Mouse (Mus musculus) cerebellum, postnatal 10 days (tissue): ENCODE results near the gene Mid1.

ENCODE experiments used
- DNase-seq, 2 experiments: peaks; one replicate each; pipeline ENCODE4 v3.0.0; 2021; ENCODE audit warnings: mixed read lengths in 2 of 2

Mid1 gene

DNA sequence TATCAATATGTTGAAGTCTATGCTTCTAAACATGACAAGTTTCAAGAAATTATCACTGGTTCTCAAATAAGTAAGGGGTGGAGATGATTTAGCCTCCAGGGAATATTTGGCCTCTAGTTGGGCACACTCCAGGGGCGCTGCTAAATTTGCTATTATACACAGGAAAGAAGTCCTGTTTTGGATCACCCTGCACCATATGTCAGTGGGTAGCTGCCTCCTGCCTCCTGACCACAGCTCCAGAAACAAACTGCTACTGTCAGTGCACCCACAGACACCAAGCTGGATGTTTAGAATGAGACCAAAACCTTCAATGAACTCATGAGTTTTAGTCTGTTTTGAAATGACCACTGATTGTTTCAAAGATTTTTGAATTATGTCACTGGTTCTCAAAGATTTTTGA, 128.7 kb downstream of the Mid1 start:
- DNase-seq: peak in 1 of 2 experiments; percentile 4

DNA sequence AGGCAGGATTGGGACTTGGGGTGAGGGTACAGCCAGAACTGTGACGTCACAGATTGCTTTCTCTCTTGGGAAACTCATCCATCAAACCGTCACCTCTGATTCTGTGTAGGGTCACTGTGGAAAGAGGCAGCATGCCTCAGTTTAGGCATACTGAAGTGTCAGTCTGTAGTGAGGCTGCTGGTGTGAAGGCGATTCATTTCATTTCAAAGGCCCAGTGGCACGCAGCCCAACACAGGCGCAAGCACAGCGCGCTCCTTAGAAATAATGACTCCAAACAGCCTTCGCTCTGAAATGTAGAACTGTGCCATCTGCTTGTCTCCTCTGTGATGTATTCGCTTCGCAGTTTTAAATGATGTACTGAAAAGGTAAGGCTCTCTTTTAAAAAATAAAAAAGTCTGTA, 141.9 kb downstream of the Mid1 start:
- peak; percentile 67 to 69 for DNase-seq

DNA sequence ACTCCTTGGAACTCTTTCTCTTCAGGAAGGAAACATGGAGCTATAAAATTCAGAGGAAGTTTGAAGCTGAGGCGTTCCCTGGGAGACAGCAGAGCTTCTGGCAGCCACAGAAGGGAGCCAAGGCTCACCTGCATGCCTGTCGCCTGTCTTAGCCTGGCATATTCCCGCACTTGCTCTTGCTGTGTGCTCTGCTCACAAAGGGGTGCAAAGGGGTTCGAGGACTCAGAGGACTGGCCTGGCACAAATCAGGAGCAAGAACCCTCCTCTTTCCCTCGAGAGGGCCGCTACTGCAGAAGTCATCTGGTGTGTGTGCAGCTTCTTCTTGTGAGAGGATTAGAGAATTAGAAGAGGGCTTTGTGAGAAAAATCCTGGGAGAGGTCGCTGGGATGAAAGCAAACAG, 142.7 kb downstream of the Mid1 start:
- peak; percentile 4 to 12 for DNase-seq

DNA sequence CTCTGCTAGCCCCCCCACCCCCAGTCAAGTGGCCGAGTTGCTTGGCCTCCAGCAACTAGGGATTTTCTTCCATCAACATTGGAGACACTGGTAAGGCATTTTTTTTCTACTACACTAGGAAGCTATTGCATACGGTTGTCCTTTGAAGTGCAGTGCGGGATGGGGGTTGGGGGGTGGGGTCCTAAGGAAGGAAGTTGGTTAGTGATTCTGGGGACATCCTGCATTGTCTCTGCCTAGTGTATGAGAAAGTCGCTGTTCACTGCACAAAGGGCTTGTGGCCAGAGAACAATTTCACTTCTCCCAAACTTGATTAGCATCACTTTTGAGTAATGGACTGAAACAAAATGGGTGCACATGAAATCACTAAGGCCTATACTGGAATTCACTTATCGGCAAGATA, 143.1 kb downstream of the Mid1 start:
- DNase-seq: no peak

DNA sequence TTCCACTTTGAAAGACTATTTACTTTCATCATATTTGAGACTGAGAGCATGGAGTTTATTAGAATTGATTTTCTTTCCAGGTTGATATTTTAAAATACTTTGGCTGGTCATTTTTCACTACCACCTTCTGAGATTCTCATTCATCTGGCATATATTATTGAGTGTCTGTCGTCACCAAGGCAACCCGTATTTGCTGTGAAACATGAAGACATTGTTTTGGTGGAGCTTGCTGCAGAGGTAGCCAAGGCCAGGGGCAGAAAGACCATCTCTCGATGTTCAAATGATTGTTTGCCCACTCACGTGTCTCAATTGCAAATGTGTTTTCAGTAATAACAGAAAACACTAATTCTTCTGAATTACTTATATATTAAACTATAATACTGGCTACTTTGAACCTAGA, 145.1 kb downstream of the Mid1 start:
- DNase-seq: no peak

DNA sequence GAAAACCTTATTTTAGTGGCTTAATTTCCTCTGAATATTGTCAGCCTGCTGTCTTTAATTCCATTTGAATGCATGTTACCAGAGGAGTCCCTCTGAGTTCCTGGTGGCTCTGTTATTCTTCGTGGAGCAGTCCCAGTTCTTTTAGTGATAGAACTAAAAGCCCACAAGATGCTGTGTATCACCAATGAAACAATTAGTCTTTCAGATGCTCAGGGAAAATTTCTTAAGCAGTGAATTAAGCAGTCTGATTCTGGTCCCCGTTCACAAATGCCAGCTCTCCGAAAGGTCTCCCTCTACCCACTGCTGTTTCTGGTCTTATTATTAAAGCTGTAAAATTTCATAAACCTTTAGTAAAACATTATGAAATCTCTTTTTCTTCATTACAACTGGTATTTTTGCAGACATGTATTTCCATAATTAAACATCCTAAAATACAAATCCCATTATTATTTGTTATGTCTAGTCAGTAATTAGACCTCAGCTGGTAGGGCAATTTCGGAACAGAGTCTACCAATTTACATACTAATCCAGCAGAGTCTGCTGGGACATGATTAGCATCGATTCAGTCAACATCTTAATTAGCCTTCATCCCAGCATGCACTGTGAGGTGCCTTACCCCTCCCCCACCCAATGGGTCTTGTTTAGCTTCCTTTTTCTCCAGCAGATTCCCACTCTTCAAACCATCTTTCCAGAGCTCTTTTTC, 153.1 kb downstream of the Mid1 start:
- DNase-seq: peak; percentile 54 to 80

DNA sequence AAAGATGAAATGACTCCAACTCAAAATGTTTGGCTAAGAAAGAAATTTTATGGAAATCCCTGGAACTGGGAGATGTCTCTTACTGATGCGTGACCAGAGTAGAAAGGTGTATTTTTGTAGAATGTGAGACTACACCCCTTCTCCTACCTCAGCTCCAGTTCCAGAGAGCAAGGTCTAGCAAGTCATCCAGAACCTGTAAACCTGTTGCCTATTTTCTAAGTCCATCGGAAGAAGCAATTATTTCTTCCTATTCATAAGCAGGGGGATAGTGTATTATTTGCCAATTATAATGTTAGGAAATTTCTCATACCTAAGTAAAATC, 153.6 kb downstream of the Mid1 start:
- no peak for DNase-seq

DNA sequence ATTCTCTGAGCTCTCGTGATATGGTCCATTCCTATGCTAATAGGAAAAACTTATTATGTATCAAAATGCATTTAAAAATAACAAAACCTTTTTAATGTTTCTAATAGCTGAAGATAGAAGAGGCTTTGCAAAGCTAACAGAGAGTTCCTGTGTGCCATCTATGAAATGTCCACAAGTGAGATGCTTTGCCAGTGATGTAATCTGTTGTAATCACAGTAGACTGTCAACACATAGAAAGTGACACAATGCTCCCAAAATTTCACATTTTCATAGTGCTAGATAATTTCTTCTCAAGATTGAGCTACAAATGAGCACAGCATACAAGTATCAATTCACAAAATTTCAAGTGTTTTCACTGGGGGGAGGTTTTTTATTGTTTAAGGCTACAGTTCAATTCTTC, 158.3 kb downstream of the Mid1 start:
- DNase-seq: no peak

DNA sequence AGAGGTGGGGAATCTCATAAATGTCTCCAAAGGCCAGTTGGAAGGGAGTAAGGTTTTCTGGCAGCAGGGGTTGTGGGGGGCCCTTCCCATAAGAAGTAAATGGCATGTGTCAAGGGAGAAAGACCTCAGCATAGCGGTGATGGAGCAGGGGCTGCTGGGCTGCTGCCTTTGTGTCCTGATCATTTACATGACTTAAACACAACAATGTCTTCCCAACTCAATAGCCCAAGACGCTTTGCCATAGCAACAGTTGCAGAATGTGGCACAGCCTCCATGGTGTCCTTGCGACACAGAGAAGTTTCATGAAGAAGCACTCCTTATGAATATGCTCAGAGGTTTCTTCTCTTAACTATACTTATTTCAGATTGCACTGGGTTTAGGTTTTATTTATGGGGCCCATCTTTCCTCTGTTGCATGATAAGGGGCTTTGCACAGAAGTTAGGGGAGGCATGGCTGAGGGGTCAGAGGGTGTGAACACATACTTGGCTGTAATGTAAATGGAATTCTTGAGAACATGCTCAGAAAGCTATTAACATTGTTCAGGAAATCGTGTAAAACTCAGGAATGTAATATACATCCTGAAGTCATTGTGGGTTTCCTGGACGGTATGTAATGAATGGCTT, 159.3 kb downstream of the Mid1 start:
- no peak for DNase-seq

DNA sequence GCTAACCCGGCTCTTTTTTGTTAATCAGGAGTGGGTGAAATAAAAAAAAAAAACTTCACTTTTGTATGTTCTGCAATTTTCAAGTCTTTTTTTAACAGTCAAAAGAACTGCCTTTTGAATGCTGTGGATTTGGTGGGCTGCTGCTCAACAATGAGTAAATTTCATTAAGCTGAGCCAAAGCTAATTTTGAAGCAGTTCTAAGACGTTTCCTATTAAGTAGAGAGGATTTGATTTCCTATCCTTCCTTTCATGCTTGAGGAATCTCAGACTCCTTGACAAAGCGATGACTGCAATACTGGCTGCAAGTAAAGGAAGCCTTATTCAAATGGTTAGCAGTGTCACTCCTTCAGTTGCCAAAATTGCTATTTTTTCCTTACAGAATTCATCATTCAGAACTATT, 161.2 kb downstream of the Mid1 start:
- DNase-seq: no peak

DNA sequence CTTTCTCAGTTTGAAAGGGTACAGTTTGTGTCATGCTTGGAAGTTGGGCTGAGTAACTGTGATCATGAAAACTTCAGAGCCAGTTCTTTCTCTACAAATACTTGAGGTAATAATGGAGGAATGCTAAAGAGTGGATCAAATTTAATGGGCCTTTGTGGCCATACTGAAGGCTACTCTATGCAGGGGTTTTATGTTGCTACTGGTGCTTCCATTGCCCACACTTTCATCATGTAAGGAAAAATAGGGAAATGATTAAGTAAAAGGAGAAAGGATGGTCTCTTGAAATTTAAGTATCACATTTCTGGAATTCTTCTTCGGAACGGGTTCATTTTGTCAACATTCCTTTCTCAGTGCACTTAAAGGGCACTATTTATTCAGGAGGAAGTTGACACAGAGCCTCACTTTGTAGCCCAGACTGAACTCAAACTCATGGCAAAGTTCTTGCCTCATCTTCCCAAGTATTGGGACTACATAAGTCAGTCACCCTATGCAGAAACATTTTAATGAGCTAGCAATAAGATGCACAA, 176.3 kb downstream of the Mid1 start:
- DNase-seq: no peak

DNA sequence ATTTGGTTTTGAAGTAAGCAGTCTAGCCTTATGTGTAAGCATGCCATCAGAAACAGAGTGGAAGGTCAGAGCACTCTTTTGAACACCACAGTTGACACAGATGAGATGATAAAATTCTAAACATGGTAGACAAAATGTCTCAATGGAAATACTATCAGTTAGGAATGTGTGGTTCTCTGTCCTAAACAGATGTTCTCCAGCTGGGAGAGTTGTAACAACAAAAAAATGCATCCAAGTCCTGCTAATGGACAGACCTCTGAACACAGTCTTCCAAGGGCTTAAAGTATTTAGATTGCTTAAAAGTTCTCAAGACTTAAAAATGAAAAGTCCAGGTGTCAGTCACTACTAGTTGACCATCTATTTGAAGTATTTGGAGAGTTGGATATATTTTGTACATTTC, 177.4 kb downstream of the Mid1 start:
- no peak for DNase-seq

DNA sequence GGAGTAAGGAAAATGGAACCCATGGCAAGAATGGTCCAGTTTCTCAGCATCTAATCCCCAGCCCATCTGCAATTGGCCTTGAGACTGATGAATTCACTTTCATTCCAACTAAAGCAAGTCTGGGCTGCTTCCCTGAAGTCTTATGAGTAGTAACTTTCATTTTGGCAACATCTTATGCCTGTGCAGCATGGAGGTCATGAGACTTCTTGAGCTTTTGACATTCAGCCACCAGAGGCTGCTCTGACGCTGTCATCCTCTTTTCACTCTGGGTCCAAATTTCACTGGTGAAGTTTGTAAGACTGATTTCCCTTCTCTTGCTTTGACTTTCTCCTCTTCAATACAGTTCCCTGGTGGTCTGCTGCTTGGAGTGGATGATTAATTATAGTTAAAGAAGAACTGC, 177.8 kb downstream of the Mid1 start:
- peak in 1 of 2 experiments; percentile 23 for DNase-seq

DNA sequence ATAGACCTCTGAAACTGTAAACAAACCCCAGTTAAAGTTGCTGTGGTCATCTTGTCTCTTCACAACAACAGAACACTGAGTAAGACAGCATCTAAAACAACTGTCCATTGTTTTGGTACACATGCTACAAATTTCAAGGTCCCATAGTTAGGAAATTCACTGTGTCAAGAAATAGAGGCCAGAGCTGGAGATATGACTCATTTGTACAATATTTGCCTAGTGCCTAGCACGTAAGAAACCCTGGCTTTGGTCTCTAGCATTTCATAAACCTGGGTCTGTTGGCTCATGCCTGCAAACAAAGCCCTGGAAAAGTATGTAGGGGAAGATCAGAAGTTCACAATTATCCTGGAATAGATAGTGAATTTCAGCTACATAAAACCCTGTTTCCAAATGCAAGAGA, 178.8 kb downstream of the Mid1 start:
- no peak for DNase-seq

DNA sequence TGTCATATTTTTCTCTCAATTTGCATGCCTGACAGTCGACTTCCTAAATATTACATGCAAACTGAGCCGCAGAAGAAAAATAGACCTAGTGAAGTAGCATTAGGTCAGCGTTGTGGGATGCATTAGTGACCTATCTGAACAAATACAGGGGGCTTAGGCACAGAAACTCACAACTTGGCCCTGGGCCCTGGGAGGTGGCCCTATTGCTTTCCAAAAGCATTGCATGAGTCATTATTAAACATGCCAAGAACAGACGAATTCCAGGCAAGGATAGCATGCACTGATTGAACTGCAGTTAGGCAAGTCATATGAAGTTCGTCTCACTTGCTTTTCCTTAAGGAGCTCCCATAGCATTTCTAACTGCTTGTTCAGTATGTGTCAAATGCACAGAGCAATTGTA, 183.2 kb downstream of the Mid1 start:
- peak in 1 of 2 experiments; percentile 32 for DNase-seq

DNA sequence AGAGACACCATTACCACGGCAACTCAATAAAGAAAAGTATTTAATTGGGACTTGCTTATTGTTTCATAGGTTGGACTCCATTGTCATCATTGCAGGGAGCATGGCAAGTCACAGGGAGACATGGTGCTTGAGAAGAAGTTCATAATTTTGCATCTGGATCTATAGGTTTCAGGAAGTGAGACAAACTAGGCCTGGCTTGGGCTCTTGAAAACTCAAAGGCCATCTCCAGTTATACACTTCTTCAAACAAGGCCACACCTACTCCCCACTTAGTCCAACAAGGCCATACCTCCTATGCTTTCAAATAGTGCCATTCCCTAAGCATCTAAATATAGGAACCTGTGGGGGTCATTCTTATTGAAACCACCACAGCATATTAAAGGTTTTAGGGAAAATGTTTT, 189.5 kb downstream of the Mid1 start:
- DNase-seq: no peak

DNA sequence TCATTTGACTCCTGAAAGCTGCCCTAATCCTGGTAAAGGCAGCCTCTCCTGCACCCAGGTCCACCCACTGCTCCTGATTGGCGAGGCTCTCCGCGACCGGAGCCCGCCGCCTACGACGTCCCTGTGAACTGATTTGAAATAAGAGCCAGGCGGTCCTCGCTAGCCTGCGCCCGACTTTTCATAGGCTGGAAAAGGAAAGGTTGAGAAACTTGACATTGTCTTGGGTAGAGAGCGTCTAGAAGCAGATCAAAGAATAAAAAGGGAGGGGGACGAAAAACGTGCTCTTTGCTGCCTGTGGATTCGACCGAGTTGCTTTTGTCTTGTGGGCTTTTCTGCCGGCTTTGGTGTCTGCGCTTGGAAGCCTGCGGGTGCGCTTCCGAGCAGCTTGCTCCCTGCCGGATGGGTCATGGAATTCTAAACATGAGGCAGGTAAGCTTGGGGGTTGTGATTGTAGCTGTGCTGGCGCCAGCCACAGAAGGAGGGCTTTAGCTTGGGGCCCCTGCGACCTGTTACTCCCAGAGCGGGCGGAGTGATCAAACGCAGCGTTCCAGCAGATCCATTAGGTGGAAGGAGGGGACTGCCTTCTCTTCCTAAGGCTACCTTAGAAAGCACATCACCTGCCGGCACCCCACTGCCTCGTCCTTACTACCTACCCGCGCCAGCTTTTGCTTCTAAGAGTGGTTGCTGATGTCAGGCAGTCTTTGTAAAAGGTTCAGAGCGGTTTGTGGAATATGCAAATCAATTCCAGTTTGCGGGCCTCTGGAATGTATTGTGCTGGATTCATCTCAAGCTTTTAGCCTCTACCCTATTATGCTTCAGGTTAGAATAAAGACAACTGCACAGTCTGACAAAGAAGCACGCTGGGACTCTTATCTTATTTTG, 194.7 kb downstream of the Mid1 start:
- peak; percentile 58 to 63 for DNase-seq

DNA sequence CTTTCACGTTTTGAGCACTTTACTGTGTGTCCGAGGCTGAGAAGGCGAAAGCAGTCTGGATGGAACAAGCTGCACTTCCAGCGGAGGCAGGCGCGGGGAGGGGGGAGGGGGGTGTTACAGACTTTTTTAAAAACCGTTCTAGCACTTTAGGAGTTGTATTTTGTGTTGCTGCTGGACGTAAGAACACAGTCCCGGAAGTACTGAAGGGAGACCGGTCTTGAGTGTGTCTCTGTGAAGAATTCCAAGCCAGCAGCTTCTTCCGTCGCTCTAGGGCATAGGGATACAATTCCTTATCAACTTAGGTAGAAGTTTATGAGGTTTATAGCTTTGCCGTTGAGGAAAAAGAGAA, 195.3 kb downstream of the Mid1 start:
- DNase-seq: no peak

DNA sequence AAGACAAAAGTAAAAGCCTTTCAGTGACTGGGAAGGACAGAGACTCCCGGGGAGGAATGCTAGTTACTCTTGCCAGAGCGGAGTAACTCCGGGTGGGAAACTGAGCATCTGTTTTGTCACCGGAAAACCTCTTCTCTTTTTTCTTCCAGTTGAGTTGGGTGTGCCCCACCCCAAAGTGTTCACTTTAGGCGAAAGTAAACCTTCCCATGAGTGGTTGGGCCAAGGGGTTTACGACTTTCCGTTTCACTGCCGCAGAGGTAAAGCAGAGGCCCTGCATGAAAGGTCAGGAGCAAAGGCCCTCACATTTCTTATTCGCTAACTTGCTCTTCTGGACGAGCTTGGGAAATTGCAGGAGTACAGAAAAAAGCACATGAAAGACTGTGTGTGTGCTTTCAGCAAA, 195.8 kb downstream of the Mid1 start:
- no peak for DNase-seq

DNA sequence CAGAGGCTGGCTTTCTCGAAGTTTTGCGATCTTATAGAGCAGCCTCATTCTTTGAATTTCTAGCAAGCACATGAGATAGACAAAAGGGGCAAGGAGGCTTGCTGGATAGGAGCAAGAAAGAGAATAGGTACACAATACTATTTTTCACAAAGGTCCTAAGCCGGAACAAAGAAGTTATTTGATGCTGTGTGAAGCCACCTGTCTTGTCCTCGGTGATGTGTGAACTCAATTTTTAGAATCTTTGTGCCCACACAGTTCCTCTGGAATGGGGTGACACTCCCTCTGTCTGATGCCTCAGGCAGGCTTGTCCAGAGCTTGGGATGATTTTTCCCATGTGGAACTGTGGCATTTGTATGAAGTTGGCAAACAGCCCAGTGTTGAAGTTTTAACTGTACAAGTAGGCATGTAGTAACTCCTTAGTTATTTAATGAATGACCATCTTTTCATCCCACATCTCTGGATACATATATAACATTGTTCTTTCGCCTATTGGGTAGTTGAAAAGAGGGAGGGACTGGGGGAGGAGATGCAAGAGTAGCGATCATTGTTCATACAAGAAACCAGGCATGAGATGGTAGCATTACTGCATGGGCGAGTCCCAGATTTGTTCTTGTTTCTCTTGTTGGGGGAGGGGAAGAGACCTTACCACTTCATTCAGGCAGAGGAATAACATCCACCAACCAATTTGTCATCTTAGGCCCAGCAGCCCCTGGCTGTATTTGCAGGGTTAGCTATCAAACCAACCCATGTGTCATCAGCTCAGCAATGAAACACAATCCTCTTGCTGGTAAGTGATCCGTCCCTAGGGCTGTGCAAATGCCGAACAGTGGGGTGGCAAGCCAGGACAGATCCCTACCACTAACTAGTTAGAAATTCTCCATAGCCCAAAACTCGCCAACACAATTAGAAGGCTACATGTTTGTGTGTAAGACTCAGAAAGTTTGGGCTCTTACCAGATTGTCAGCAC, 196.5 kb downstream of the Mid1 start:
- DNase-seq: no peak

DNA sequence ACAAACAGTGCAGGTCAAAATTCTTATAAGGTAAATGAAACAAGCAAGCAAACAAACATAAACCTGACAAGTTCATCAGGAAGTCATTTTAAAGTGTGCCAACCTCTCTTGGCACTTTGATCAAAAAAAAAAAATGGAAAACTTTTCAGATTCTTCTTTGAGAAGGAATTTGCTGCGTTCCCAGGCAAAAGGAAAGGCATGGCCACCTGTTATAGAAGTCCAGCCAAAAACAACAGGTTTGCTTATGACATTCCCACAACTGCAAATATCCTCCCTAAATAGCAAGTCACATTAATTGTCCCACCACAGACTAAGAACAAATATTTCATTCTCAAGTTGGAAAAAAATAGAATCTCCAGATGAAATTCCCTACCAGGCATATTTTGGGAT, 197.2 kb downstream of the Mid1 start:
- no peak for DNase-seq

DNA sequence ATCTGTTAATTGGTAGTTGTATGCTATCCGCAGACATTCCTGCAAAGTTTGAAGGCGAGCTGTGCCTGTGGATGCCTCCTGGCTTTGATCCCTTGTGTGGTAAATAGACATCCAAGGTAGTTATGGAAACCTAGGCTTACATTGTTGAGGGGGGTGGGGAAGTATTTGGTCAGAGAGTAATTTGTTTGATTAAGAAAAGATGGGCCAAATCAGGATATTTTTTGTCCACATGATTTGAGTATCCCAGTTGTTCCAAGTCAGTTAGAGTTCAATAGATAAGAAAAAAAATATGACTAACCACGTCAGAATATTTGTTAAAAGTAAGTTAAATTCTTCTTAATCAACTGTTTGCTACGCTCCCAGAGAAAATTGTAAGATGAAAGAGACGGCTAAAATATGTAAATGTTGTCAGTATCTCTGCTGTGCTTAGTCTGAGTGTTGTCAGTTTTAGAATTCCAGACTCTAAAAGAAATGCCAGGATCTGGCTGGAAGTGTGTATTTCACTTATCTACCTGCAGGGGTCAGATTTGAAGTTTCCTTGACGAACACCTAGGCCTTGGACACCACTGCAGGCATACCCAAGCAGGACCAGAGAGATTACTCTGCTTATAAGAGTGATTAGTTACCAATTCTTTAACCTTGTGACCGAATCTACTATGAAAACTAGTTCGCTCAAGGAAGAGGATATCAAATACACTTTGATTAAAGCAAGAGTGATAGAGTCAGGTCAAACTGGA, 198.7 kb downstream of the Mid1 start:
- peak in 1 of 2 experiments; percentile 50 for DNase-seq
